Mouse (Mus musculus) G1E (cell line): Measurements from ENCODE around the gene Tacc2. TPM values are rescaled to one million over a fixed set of nuclear protein-coding genes. Genes with fewer than 3 reads are reported as not detected.

Experiments used
- ATAC-seq: 2 replicates; pipeline ENCODE4 v1.8.0; 2016; ENCODE audit warnings: mild to moderate bottlenecking; ENCODE audit not compliant: insufficient number of reproducible peaks, poor library complexity, low FRiP score, severe bottlenecking; ENCODE audit errors: extremely low read depth
- DNase-seq: peaks from one replicate; pipeline ENCODE4 v3.0.0; 2012; ENCODE audit warnings: low spot score
- H3K27me3 ChIP-seq: 2 replicates; pipeline ENCODE4 v1.6.1; 2012; ENCODE audit warnings: mild to moderate bottlenecking, low read length, inconsistent platforms; ENCODE audit not compliant: insufficient read depth
- H3K36me3 ChIP-seq: replicated peaks from 2 replicates; pipeline ENCODE3; 2012; ENCODE audit warnings: mild to moderate bottlenecking, inconsistent platforms
- H3K4me1 ChIP-seq: 2 replicates; pipeline ENCODE4 v1.6.1; 2012; ENCODE audit warnings: low read depth, low read length, inconsistent platforms, mixed read lengths; ENCODE audit not compliant: insufficient read depth
- H3K4me3 ChIP-seq: 2 replicates; pipeline ENCODE4 v1.5.1; 2012; ENCODE audit warnings: low read depth, mild to moderate bottlenecking, inconsistent platforms, low read length, moderate library complexity, mixed read lengths
- H3K9me3 ChIP-seq: replicated peaks from 2 replicates; pipeline ENCODE4 v1.6.1; 2012; ENCODE audit warnings: inconsistent platforms
- CTCF ChIP-seq: IDR thresholded peaks from 2 replicates; pipeline ENCODE4 v1.5.1; 2012; ENCODE audit warnings: low read depth, low read length, inconsistent platforms, mixed read lengths
- GATA1 ChIP-seq: IDR thresholded peaks from 2 replicates; pipeline ENCODE4 v1.6.1; 2012; ENCODE audit warnings: borderline replicate concordance, low read length, inconsistent platforms, mixed read lengths
- GATA2 ChIP-seq: IDR thresholded peaks from 2 replicates; pipeline ENCODE4 v1.6.1; 2012; ENCODE audit warnings: low read depth, low read length, inconsistent platforms, borderline replicate concordance
- POLR2AphosphoS5 ChIP-seq: IDR thresholded peaks from 2 replicates; pipeline ENCODE4 v1.6.1; 2012; ENCODE audit warnings: low read depth, low read length, inconsistent platforms; ENCODE audit not compliant: insufficient replicate concordance
- TAL1 ChIP-seq: conservative IDR thresholded peaks from 2 replicates; pipeline ENCODE4 v1.6.1; 2012; ENCODE audit warnings: low read depth, low read length, inconsistent platforms, mixed read lengths
- polyA plus RNA-seq: library from polyadenylated mRNA; stranded (reverse); fragments of >175 nt; gene quantifications from 2 replicates; pipeline ENCODE4 v1.2.3, GENCODE M21; 2012
- total RNA-seq, 2 experiments: library from RNA; stranded (forward) in 1 of 2; stranded (reverse) in 1 of 2; fragments of 200-1000 nt in 1 of 2; fragments of >200 nt in 1 of 2; fragmentation: Nextera tagmentation in 1 of 2; gene quantifications; 2 replicates each; pipeline ENCODE4 v1.2.3; 2014 to 2017

Tacc2 gene
- total and polyA plus RNA-seq, 3 experiments: 0.38 TPM; not detected in 2

- ATAC-seq: no peak
- TF ChIP-seq GATA2 (no peak), CTCF (no peak), TAL1 (no peak), POLR2AphosphoS5 (no peak), GATA1 (no peak)
- Histone ChIP-seq H3K27me3 (no peaks in the 10 kb centered on the region), H3K9me3 (peaks cover 88% of the 10 kb centered on the region), H3K36me3 (no peaks in the 10 kb centered on the region), H3K4me3 (no peak overlapping the region), H3K4me1 (no peaks in the 10 kb centered on the region)
- DNase-seq: no peak
These were observed 212.2 kb downstream of the Tacc2 start for GRCm38 (mm10) chr7:130789456-130789855.

- Histone ChIP-seq H3K4me3 (no peak overlapping the region), H3K9me3 (peaks cover 87% of the 10 kb centered on the region), H3K4me1 (no peaks in the 10 kb centered on the region), H3K27me3 (no peaks in the 10 kb centered on the region), H3K36me3 (no peaks in the 10 kb centered on the region)
- TF ChIP-seq CTCF (no peak), GATA2 (no peak), POLR2AphosphoS5 (no peak), GATA1 (no peak), TAL1 (no peak)
- ATAC-seq (no peak), DNase-seq (no peak)
These were observed 216.4 kb downstream of the Tacc2 start for GRCm38 (mm10) chr7:130793671-130794070.

GRCm38 (mm10) chr7:130796786-130797185, 219.5 kb downstream of the Tacc2 start:
- H3K27me3 ChIP-seq: no peaks in the 10 kb centered on the region
- no peak for ATAC-seq

GRCm38 (mm10) chr7:130797524-130797923, 220.3 kb downstream of the Tacc2 start:
- H3K4me3 ChIP-seq: no peak overlapping the region
- TF ChIP-seq TAL1 (no peak), GATA1 (no peak), GATA2 (no peak), CTCF (no peak), POLR2AphosphoS5 (no peak)
- no peak for ATAC-seq

More at GRCm38 (mm10) chr7:130796786-130797185, 219.5 kb downstream of the Tacc2 start:
- no peaks in the 10 kb centered on the region for H3K4me1 ChIP-seq
- no peak for DNase-seq
- no peak overlapping the region for H3K4me3 ChIP-seq
- no peaks in the 10 kb centered on the region for H3K36me3 ChIP-seq
- TF ChIP-seq GATA2: no peak
- no peak for TF ChIP-seq CTCF
- no peak for TF ChIP-seq GATA1
- no peak for TF ChIP-seq TAL1
- TF ChIP-seq POLR2AphosphoS5: no peak
- peaks cover 85% of the 10 kb centered on the region for H3K9me3 ChIP-seq

GRCm38 (mm10) chr7:130799418-130799817, 222.2 kb downstream of the Tacc2 start:
- DNase-seq (no peak), ATAC-seq (no peak)
- H3K27me3 ChIP-seq: no peaks in the 10 kb centered on the region
- TF ChIP-seq GATA1 (no peak), CTCF (no peak), TAL1 (no peak), POLR2AphosphoS5 (no peak), GATA2 (no peak)
- no peak overlapping the region for H3K4me3 ChIP-seq
- H3K9me3 ChIP-seq: peaks cover 80% of the 10 kb centered on the region
- no peaks in the 10 kb centered on the region for H3K4me1 ChIP-seq
- no peaks in the 10 kb centered on the region for H3K36me3 ChIP-seq

More at GRCm38 (mm10) chr7:130797524-130797923, 220.3 kb downstream of the Tacc2 start:
- Histone ChIP-seq H3K27me3 (no peaks in the 10 kb centered on the region), H3K36me3 (no peaks in the 10 kb centered on the region), H3K4me1 (no peaks in the 10 kb centered on the region), H3K9me3 (peaks cover 83% of the 10 kb centered on the region)
- no peak for DNase-seq

- Histone ChIP-seq H3K36me3 (no peaks in the 10 kb centered on the region), H3K4me3 (no peak overlapping the region), H3K27me3 (no peaks in the 10 kb centered on the region), H3K4me1 (no peaks in the 10 kb centered on the region), H3K9me3 (peaks cover 80% of the 10 kb centered on the region)
- no peak for TF ChIP-seq POLR2AphosphoS5
- TF ChIP-seq GATA1: no peak
- no peak for TF ChIP-seq GATA2
- no peak for TF ChIP-seq TAL1
- no peak for TF ChIP-seq CTCF
- ATAC-seq (no peak), DNase-seq (no peak)
These were observed 223.4 kb downstream of the Tacc2 start for GRCm38 (mm10) chr7:130800681-130801080.

GRCm38 (mm10) chr7:130801811-130802210, 224.6 kb downstream of the Tacc2 start:
- no peak overlapping the region for H3K4me3 ChIP-seq
- no peaks in the 10 kb centered on the region for H3K36me3 ChIP-seq
- ATAC-seq (no peak), DNase-seq (no peak)
- no peaks in the 10 kb centered on the region for H3K27me3 ChIP-seq
- H3K4me1 ChIP-seq: no peaks in the 10 kb centered on the region
- TF ChIP-seq CTCF (no peak), TAL1 (no peak), GATA1 (no peak), POLR2AphosphoS5 (no peak), GATA2 (no peak)
- H3K9me3 ChIP-seq: peaks cover 73% of the 10 kb centered on the region
